Mouse (Mus musculus) adrenal gland, adult 2 months (tissue): ENCODE results near the gene Pik3r5. TPM values are rescaled to one million over a fixed set of nuclear protein-coding genes. Genes with fewer than 3 reads are reported as not detected.

Experiments used
- DNase-seq: peaks from one replicate; pipeline ENCODE4 v3.0.0; 2021
- long read RNA-seq: library from polyadenylated mRNA; stranded (forward); transcript quantifications from one replicate; pipeline ENCODE4 v2.0.0, GENCODE M21; 2021
- polyA plus RNA-seq: library from polyadenylated mRNA; depleted of rRNA; stranded (reverse); fragments of >200 nt; gene quantifications from 2 replicates; pipeline ENCODE4 v1.2.3, GENCODE M21; 2012; rRNA removed
- total RNA-seq, 2 experiments: library from RNA; stranded (reverse); gene quantifications; 2 replicates each; pipeline ENCODE4 v1.2.3; 2021

Pik3r5 gene
- 1 to 10 TPM; 1.4 to 3.2 TPM for total RNA-seq
- polyA plus RNA-seq: 1.6 TPM in 2 replicates
- long read RNA-seq, full-length matches to known transcripts: 3 of 4 reads
- long read RNA-seq, partial matches to known transcripts: 1 of 4 reads
- long read RNA-seq, other reads (novel, unspliced or antisense): 0 of 4 reads

DNA sequence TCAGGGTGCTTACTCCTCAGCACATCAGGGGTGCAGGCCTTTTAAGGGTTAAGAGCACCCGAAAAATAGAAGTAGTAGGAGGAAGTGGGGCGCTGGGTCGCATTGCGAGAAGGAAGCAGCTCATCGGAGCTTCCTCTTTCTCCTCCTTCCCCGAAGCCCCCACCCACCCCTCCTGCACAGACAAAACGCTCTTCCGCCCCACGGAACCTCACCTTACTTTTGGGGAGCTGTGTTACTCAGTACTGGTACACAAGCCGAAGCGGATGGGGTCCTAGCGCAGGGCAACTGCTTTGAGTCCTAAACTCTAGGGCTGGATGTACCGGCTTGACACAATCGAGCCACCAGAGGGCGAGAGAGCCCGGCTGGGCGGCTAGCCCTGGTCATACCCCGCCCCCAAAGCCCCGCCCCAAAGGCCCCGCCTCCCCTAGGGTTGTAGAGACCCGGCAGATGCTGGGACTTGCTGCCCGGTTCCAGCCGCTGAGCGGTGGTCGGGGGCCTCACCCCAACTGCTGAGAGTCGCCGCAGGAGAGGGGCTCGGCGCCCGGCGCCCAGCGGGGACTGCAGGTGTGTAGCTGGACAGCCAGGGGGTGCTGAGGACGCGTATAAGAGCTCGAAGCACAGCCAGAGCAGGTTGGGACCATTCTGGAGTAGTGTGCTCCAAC is at the start of gene Pik3r5:
TSS of gene Pik3r5 (plus strand) at position 423 of the 662 bp plus-strand sequence.
- peak; percentile 85 for DNase-seq

DNA sequence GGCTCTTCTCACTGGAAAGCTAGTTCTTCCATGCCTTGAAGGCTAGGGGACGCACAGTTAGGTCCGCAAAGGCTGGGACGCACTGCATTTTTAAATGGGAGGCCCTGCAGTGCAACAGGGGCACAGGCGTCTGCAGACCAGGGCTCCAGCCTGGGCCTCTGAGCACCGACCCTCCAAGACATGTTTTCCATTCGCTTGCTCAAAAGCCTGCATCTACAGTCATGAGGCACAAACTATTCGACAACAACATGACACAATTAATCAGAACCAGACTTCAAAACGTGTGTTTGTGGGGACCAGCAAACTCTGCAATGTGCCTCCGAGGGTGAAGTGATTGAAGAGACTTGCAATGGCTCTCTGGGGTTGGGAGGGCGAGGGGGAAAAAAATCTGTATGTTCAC is 48.4 kb upstream of the Pik3r5 start:
- DNase-seq: no peak

DNA sequence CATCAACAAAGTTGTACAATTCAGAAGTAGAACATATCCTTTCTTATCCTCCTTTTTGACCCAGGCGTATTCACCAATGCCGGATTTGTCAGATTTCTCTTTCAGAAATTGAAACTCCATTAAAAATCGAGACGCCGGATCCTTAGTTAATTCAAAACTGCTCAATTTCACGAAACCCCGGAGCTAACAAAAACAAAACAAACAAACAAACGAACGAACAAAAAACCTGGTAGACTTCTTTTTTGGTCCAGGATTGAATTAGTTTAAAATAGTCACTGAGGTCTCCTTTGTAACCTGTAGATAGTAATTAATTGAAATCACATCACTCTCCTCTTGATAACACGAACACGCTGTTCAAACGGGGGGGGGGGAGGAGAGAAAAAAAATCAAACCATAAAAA is 47.8 kb upstream of the Pik3r5 start:
- DNase-seq: no peak

DNA sequence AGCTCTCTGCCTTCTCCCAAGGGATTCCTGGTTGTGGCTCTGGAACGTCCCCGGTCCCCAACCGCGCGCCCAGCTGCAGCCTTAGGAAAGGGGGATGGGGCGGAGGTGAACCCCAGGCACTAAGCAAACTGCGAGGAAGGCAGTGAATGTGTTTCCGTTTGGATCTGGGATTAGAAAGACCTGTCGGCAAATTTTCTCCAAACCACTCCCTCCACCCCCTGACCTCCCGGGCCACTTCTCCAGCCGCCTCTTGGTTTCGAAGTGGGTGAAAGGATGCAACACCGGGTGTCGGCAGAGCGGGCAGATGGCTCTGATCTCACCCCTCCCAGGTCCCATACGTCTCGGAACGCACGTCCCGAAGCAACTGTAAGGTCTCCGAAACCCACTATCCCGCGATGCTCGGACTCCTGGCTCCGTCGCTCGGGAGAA is 47.3 kb upstream of the Pik3r5 start:
- no peak for DNase-seq

DNA sequence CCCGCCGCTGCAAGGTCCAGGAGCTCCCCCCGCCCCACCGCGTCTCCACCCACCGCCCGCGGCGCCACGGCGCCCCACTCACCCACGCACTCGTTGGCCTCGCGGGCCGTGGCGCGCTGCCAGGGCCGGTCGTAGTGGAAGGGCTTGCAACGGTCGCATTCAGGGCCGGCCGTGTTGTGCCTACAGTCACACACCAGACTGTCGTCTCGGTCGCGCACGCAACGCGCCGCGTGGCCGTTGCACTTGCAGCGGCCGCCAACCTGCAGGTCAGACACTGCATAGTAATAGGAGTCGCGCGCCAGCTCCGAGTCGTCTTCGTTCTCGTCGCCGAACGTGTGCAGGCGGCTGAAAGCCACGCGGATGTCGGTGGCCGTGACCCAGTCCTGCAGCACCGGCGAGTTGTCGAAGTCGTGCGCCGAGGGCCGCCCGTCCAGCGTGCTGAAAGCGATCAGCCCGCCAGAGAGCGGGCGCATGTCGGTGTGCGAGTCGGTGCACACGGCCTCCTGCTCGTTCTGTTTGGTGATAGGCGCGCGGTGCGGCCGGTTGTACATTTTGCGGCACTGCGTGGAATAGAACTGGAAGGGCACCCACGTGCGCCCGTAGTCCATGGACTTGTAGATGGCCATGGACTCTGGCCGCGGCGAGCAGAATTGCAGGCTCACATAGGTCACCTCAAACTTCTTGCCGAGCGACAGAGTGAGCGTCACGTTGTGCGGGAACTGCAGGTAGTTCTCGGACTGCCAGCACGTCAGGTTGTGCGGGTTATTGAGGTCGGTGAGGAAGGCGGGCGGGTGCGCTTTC is 46.7 kb upstream of the Pik3r5 start:
- DNase-seq: peak; percentile 50

DNA sequence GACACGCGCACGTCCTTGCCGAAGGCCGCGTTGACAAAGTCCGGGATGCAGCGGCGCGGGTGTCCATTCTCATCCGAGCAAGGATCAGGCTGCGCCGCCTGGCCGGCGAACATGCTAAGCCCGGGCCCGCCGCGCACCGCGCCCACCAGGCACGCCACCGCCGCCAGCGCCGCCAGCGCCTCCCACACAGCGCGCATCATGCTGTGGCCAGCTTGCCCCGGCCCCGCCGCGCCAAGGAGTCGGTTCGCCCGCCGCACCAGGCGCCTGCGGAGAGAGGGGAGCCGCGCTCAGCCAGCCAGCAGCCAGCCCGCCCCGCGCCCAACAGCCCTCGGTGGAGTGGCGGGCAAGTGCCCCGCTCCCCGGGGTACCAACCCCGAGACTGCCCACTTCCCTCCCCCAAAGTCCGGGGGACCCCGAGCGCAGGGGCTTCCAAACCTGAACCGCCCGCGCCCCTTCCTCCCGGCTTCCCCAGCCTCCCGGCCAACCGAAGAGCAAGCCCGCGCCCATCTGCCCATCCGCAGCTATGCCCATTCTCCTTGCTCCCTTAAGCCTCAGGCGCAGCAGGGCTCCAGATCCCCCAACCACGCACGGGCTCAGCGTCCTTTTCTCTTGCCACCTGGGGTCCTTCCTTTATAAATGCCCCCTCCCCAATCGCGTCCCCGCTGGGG is 45.9 kb upstream of the Pik3r5 start:
- DNase-seq: peak; percentile 46

DNA sequence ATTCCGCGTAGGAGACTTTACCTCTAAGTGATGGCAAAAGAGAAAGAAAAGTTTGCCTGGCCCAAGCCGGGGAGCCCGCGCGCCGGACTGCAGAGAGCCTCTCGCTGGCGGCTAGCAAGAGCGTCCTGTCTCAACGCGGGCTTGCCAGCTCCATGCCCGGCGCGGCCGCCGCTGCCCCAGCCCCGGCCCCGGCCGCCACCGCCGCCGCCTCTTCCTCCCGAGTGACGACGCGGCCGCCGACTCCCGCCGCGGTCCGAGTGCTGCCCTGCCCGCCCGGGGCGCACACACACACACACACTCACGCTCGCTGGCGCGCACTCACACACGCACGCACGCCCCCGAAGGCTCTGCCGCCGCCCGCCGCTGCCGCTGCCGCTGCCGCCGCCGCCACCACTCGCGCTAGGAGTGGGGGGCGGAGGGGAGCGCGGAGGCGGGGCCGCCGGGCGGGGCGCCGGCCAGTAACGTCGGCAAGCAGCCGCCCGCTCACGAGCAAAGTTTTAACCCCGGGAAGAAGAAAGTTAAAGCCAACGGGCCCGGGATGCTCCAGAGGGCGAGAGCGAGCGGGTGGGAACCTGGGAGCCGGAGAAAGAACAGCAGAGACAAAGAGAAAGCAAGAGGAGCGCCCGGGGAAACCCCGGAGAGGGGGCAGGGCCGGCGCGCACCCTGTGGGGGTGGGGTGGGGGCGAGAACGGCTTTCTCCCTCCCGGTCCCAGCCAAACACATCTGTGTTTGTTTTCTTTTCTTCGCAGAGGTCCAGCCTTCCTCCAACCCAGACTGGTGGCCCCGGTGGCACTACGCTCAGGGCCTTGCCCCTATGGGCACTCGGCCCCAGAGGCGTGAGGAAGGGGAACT is 45.1 kb upstream of the Pik3r5 start:
- DNase-seq: peak; percentile 71

DNA sequence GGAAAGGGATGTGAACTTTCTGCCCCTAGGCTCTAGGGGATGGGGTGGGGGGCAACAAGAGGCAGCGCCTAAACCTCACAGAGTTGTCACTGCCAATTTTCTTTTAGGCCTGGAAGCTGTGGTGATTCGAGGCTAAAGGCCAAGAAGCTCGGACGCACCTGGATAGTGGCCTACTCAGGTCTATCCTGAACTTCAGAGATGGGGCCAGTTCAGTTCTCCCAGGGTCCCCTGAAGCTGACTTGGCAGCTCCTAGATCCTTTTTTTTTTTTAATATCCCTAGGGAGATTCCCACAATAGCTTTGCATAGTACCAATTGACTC is 44.5 kb upstream of the Pik3r5 start:
- DNase-seq: no peak

DNA sequence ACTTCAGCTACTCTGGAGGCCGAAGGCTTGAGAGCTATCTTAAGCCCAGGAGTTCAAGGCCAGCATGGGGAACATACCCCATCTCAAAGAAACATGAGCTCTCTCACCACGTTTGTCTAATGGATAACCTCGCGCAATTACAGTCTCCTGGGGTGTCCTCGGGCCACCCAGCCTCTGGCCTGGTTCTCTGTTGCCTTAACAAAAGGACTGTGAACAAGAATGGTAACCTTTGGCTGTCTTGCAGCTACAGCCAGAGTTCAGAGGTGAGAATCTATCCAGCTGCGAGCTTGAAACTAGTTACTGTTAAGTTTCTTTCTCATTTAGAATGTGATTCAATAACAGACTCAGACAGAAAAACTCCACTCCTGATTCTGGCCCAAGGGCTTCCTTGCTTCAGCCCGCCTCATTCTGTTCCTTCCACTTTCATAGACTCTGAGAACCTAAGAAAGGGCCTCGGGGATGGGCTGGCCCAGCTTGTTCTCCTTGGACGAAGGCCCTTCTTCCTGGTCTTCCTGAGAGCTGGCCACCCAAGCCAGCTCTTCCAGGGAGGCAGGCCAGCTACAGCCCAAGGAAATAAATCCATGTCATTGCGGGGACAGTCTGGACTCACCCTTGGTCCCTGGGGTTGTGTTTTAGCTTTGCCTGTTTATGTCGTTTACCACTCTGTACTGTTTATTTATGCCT is 43.8 kb upstream of the Pik3r5 start:
- no peak for DNase-seq

DNA sequence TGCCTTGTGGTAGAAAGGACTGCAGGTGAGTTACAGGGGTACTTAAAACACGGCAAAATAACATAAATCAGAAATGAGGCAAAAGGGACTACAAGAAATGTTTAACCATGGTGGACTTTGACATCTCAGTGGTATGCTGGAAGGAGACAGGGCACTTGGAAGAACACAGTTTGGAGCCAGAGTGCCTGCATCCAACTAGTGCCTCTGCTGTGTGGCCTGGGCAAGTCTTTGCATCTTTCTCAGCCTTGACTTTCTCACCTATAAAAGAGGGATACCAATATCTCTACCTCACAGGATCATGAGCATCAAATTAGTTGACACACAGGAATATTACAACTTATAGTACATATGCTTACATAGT is 43.3 kb upstream of the Pik3r5 start:
- no peak for DNase-seq

DNA sequence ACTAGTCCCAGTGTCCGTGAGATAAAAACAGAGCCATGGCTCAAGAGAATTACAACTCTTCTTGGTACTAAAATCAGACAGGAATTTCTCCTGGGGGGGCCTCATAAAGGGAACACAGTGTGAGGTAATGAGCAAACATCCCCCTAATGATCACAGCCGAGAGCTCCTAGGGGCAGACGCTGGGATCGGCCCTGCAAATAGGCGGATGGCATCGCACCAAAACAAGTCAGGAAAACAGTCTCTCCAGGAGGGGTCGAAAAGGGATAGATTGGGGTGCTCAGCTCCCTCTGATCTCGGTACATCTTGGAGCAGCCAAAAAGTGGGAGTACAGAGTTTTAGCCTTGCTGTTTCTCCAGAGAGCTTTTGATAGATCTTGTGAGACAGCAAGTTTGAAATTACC is 42.3 kb upstream of the Pik3r5 start:
- no peak for DNase-seq

DNA sequence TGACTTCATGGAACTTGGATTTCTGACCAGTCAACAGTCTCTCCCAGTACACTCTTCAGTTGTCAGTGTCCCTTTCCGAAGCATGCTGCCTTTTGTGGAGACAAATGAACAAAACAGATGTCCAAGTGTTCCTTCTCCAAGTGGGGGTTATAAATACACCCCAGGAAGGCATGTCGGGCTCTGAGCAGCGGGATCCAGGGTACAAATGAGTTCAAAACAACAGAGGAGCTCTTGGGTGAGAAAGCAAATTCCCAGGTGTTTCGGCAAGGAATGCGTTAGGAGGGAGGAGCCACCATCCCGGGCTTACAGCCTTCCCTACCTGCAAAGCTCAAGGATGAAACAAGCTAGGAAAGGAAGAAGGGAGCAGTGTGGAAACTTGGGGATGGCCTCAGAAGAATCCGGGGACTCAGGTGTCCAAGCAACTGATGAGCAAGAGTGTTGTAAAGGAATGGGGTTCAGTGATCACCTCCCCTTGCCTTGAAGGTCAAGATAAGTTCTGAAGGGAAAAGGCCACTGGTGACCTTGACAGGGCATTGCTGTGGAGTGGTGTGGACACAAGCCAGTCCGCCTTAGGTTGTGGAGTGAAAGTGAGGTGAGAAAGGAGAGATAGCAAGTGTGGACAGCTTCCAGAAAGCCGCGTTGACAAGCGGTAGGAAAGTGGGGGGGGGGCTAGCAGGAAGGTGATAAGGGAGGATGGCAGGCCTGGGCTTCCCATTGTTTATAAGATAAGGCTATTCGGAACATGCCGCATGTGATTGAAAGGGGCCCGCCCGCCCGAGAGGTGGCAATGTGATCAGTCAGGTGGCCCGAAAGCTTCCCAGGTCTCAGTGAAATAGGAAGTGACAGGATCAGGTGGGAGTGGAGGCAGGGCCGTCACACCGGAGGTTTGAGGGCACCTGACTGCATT is 41.3 kb upstream of the Pik3r5 start:
- no peak for DNase-seq

DNA sequence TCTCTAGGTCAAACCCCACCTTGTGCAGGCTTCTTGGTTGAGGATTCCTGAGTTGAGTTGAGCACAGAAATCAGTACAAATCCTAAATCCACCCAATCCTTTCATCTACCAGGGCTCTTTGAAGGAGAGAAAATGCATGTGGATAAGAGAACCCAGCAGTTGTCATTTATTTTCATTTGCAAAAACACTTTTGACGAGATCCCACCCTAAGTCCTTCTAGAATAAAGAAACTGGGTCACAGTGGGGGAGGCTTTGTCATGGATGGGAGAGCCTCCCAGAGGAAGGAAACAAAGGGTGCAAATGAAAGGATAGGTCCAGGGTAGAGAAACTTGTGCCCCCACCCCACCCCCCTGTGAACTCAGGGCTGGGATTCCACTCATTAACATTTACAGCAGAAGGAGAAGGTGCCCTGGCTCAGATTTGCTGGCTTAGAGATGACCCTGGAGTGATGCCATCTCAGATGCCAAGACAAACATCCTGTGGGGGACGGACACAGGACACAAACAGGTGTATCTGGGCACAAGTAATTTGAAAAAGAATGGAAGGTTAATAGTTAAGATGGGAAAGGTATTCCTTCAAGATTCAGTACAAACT is 37.9 kb upstream of the Pik3r5 start:
- no peak for DNase-seq

DNA sequence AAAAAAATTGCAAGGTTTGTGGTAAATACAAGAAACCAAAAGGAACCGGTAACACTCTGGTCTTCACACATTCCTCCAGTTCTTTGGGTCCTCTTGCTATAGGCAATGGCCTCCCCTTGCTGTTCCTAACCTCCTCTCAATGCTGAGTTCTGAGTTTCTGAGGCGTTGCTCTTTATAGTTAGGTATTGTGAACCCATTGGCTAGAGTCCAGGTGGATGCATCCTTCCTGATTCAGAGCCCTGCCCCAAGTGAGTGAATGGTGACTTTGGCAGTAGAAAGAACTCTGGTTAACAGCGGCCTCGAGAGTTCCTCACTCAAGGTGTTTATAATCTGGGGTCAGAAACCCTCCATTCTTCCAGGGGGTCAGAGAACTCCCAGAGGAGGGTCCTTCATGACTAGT is 37.2 kb upstream of the Pik3r5 start:
- no peak for DNase-seq

DNA sequence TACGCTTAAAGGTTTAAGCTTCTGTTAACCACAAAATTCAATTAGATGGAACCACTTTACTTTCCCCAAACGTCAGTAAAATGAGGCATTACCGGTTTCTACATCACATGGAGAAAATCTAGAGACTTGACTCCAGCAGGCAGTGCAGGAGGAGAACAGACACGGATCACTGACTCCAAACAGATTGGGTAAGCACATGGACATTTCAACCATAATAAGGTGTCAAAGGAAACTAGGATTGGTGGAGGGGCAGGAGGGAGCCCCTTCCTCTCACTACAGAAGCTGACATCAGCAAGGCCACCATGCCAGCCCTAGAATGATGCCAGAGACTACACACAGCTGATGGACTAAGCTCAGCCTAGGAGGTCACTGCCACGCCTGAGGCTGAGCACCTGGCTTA is 36.4 kb upstream of the Pik3r5 start:
- no peak for DNase-seq

DNA sequence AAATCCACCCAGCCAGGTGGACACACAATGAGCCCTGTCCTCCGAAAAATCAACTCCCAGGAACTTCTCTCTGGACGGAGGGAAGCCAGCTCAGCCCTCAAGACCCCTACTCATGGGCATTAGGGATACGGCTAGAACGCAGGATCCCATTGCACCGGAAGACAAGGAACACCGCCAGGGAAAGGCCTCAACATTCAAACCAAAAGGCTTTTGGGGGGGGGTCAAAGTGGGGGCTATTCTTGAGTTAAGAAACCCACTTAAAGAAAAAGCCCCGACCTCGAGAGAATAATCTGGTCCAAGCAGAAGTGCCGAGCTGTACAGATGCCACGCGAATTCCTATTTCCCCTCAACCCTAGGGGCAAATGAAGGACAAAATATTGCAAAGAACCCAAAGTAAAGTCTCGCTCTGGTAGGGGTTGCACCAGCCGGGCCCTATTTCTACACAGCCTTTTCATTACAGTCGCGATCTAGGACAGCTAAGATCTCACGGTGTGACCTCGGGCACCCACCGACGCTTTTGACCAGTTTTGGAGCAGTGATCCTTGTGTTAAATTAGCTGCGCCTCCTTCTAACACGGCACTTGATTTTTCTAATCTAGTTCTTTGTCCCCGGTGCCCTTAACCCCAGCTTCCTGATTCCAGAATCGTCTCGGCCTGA is 32.9 kb upstream of the Pik3r5 start:
- DNase-seq: no peak

DNA sequence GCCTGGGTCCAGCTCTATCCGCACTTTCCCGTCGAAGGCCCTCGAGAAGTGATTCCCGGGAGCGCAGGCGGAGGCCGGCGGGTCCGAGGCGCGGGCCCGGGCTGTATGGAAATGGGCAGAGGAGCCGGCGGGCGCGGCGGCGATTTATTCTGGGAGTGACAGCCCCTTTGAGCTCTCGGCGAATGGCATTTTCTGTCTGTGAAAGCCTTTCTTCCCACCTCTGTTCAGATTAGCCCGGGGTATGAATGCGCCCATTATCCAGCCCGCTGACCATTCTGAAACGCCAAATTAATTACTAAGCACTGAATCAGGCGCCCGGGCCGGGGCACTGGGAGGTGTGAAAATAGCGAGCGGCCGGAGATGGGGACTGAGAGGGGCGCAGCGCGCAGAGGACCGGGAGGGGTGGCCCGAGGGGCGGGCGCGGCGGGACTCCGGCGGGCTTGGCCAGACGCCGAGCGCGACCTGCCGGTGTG is 32.3 kb upstream of the Pik3r5 start:
- no peak for DNase-seq

DNA sequence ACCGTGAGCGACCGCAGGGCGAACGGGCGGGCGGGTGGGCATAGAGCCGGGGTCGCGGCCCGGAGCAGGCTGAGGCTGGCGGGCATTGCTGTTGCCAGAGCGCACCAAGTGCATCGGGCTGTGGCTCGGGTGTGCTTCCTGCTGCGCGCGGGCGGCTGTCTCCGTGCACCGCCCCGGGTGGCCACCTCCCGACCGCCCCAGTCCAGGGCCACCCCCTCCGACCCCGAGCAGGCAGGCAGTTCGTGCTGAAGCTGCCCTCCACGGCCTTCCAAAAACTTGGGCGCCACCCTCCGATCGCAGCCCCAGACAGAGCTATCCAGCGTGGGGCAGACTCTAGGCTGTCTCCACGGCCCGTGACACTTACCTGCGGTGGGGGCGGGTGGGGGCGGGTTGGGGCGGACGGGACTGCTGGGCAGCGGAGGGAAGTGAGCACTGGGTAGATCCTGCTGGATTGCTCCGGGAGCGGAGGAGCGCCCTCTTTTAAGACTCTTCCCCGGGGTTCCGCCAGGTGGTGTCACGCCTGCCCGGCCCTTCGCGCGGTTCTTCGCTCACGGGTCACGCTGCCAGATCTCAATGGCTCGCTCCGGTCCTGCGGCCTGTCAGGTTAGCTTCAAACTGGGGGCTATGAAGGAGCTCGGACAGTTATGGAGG is 31.8 kb upstream of the Pik3r5 start:
- peak; percentile 57 for DNase-seq

DNA sequence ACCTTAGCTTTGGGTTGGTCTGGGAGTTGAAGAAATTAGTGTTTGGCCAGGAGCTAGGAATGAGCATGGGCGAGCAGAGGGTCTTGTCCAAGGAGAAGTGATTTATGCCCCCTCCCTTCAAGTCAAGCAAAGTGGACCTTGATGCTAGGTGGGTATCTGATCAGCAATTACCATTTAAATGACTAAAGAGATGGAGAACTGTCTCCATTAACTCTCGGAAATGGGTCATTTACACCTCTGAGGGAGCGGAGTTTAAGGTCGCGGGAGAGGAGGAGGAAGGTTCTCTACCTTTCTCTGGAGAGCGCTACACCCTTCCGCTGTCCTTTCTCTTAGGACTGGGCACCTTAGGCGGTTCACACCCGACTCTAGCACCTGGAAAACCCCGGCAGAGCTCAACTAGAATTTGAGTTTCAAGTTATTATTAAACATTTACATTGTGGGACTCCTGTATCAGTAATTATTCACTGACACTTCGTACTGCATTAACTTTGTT is 31.1 kb upstream of the Pik3r5 start, which contains the start of gene Ntn1:
TSS of gene Ntn1 (minus strand) at position 97 of the 493 bp plus-strand sequence.
- no peak for DNase-seq
